Mouse (Mus musculus): ENCODE data around the gene Tigit. TPM values are rescaled to one million over a fixed set of nuclear protein-coding genes. Genes with fewer than 3 reads are reported as not detected.

The Tigit gene
- total RNA-seq, 1 experiment: 0.40 TPM

DNA sequence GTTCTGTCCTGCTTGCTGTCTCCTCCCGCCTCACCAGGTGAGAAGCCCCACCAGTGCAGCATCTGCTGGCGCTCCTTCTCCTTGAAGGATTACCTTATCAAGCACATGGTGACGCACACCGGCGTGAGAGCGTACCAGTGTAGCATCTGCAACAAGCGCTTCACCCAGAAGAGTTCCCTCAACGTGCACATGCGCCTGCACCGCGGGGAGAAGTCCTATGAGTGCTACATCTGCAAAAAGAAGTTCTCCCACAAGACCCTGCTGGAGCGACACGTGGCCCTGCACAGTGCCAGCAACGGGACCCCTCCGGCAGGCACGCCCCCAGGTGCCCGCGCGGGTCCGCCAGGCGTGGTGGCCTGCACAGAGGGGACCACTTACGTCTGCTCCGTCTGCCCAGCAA, 45.7 kb downstream of the Tigit start:
- H3K4me3 ChIP-seq (ENCODE audit: insufficient read depth in 1 of 2, low read depth in 1 of 2, low read length in 2 of 2, poor library complexity in 1 of 2, severe bottlenecking in 1 of 2): peak overlapping the region in 1 of 2 experiments; percentile 31; a peak in 1 of 4 replicates
- peaks cover 4 to 7% of the 10 kb centered on the region in 2 experiments; a peak in 2 of 4 replicates for H3K4me1 ChIP-seq (ENCODE audit: control insufficient read depth in 2 of 2, insufficient read depth in 2 of 2, low read length in 2 of 2, poor library complexity in 1 of 2)
- TF ChIP-seq MAFK (IDR thresholded peaks at IDR 0.05; ENCODE audit: insufficient read depth, low read depth, low read length): no peak
- no peak for TF ChIP-seq ZNF384 (IDR thresholded peaks at IDR 0.05; ENCODE audit: low read depth, low read length)
- no peak for TF ChIP-seq HCFC1 (IDR thresholded peaks at IDR 0.05; ENCODE audit: borderline replicate concordance, insufficient read depth, low read length)
- TF ChIP-seq ZC3H11A (IDR thresholded peaks at IDR 0.05; ENCODE audit: borderline replicate concordance, low read depth, low read length): no peak
- TF ChIP-seq CHD2 (IDR thresholded peaks at IDR 0.05; ENCODE audit: low read depth, low read length): no peak
- peak overlapping the region; percentile 5; the same call in 1 of the 2 replicates for H3K9ac ChIP-seq (ENCODE audit: insufficient read depth, low read depth, low read length, poor library complexity, severe bottlenecking)
- H3K9me3 ChIP-seq (ENCODE audit: control insufficient read depth, insufficient read depth, low read depth, low read length): no peaks in the 10 kb centered on the region
- in situ Hi-C loops (cut with MboI; ENCODE audit: low sequenced_read_pairs in 2 of 2, unreplicated experiment in 2 of 2): no loop called here
- H3K27ac ChIP-seq (ENCODE audit: insufficient read depth, low read depth, low read length, poor library complexity, severe bottlenecking): no peak overlapping the region
- no peaks in the 10 kb centered on the region for H3K36me3 ChIP-seq (ENCODE audit: control insufficient read depth, insufficient read depth, low read length, poor library complexity, severe bottlenecking)
- DNase-seq (ENCODE audit: low read depth, low spot score): no peak

DNA sequence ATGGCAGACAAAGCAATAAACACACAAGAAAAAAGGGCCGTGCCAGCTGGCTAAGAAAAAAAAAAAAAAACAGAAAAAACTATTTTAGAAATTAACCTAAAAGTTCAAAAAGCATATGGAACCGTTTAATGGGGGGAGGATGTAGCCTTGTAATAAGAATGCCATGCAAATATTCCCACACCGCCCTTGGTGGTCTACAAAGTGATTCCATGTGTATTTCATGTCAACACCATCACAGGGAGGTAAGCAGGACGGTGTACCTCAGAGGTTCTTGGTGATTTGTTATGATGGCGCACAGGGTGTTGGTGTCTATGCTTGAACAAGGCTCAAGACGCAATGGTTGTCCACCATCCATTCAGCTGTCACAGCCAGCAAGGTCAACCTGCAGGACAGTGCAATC, 46.6 kb downstream of the Tigit start:
- peaks cover 4 to 7% of the 10 kb centered on the region in 2 experiments; a peak in 2 of 4 replicates for H3K4me1 ChIP-seq (ENCODE audit: control insufficient read depth in 2 of 2, insufficient read depth in 2 of 2, low read length in 2 of 2, poor library complexity in 1 of 2)
- H3K9ac ChIP-seq (ENCODE audit: insufficient read depth, low read depth, low read length, poor library complexity, severe bottlenecking): no peak overlapping the region
- DNase-seq (ENCODE audit: low read depth, low spot score): no peak
- in situ Hi-C loops (cut with MboI; ENCODE audit: low sequenced_read_pairs in 2 of 2, unreplicated experiment in 2 of 2): no loop called here
- TF ChIP-seq MAFK (IDR thresholded peaks at IDR 0.05; ENCODE audit: insufficient read depth, low read depth, low read length) (no peak), CHD2 (IDR thresholded peaks at IDR 0.05; ENCODE audit: low read depth, low read length) (no peak)
- H3K27ac ChIP-seq (ENCODE audit: insufficient read depth, low read depth, low read length, poor library complexity, severe bottlenecking): no peak overlapping the region
- H3K36me3 ChIP-seq (ENCODE audit: control insufficient read depth, insufficient read depth, low read length, poor library complexity, severe bottlenecking): no peaks in the 10 kb centered on the region
- H3K9me3 ChIP-seq (ENCODE audit: control insufficient read depth, insufficient read depth, low read depth, low read length): no peaks in the 10 kb centered on the region
- H3K4me3 ChIP-seq (ENCODE audit: insufficient read depth in 1 of 2, low read depth in 1 of 2, low read length in 2 of 2, poor library complexity in 1 of 2, severe bottlenecking in 1 of 2): no peak overlapping the region

DNA sequence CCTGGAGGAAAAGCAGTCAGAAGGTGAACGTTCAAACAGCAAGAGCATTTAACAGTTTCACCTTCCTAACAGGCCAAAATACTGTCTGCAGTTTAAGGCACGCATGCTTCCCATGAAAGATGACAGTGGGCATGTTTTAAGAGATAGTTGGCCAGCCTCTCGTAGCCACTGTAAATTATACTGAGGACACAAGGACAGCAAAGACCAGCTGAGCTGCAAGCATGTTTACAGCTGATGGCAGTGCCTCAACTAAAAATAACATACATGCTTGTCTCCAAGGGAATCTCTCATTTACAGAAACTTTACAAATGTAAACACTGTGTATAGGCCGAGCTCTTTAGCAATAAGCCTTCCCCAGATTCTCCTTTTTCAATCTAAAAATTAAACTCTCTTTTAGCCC, 47.6 kb downstream of the Tigit start:
- no peaks in the 10 kb centered on the region for H3K9me3 ChIP-seq (ENCODE audit: control insufficient read depth, insufficient read depth, low read depth, low read length)
- H3K27ac ChIP-seq (ENCODE audit: insufficient read depth, low read depth, low read length, poor library complexity, severe bottlenecking): no peak overlapping the region
- no peaks in the 10 kb centered on the region for H3K36me3 ChIP-seq (ENCODE audit: control insufficient read depth, insufficient read depth, low read length, poor library complexity, severe bottlenecking)
- no peak overlapping the region for H3K9ac ChIP-seq (ENCODE audit: insufficient read depth, low read depth, low read length, poor library complexity, severe bottlenecking)
- no peak for TF ChIP-seq MAFK (IDR thresholded peaks at IDR 0.05; ENCODE audit: insufficient read depth, low read depth, low read length)
- no peak for TF ChIP-seq ZNF384 (IDR thresholded peaks at IDR 0.05; ENCODE audit: low read depth, low read length)
- no peak for TF ChIP-seq HCFC1 (IDR thresholded peaks at IDR 0.05; ENCODE audit: borderline replicate concordance, insufficient read depth, low read length)
- TF ChIP-seq CHD2 (IDR thresholded peaks at IDR 0.05; ENCODE audit: low read depth, low read length): no peak
- no peak for TF ChIP-seq ZC3H11A (IDR thresholded peaks at IDR 0.05; ENCODE audit: borderline replicate concordance, low read depth, low read length)
- H3K4me3 ChIP-seq (ENCODE audit: insufficient read depth in 1 of 2, low read depth in 1 of 2, low read length in 2 of 2, poor library complexity in 1 of 2, severe bottlenecking in 1 of 2): no peak overlapping the region
- in situ Hi-C loops (cut with MboI; ENCODE audit: low sequenced_read_pairs in 2 of 2, unreplicated experiment in 2 of 2): no loop called here
- DNase-seq (ENCODE audit: low read depth, low spot score): no peak
- peaks cover 3 to 7% of the 10 kb centered on the region in 2 experiments; a peak in 2 of 4 replicates for H3K4me1 ChIP-seq (ENCODE audit: control insufficient read depth in 2 of 2, insufficient read depth in 2 of 2, low read length in 2 of 2, poor library complexity in 1 of 2)

DNA sequence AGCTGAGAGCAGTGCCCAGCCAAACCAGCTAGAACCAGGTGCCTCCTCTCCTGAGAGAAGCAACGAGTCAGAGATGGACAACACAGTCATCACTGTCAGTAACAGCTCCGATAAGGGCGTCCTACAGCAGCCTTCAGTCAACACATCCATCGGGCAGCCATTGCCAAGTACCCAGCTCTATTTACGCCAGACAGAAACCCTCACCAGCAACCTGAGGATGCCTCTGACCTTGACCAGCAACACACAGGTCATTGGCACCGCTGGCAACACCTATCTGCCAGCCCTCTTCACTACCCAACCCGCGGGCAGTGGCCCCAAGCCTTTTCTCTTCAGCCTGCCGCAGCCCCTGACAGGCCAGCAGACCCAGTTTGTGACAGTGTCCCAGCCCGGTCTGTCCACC, 53.6 kb downstream of the Tigit start:
- Histone ChIP-seq H3K9me3 (ENCODE audit: control insufficient read depth, insufficient read depth, low read depth, low read length) (no peaks in the 10 kb centered on the region), H3K4me1 (ENCODE audit: control insufficient read depth in 2 of 2, insufficient read depth in 2 of 2, low read length in 2 of 2, poor library complexity in 1 of 2) (peaks cover 2 to 3% of the 10 kb centered on the region in 2 experiments; a peak in 3 of 4 replicates), H3K4me3 (ENCODE audit: insufficient read depth in 1 of 2, low read depth in 1 of 2, low read length in 2 of 2, poor library complexity in 1 of 2, severe bottlenecking in 1 of 2) (no peak overlapping the region), H3K27ac (ENCODE audit: insufficient read depth, low read depth, low read length, poor library complexity, severe bottlenecking) (no peak overlapping the region), H3K36me3 (ENCODE audit: control insufficient read depth, insufficient read depth, low read length, poor library complexity, severe bottlenecking) (no peaks in the 10 kb centered on the region), H3K9ac (ENCODE audit: insufficient read depth, low read depth, low read length, poor library complexity, severe bottlenecking) (no peak overlapping the region)
- no peak for TF ChIP-seq MAFK (IDR thresholded peaks at IDR 0.05; ENCODE audit: insufficient read depth, low read depth, low read length)
- no peak for TF ChIP-seq ZC3H11A (IDR thresholded peaks at IDR 0.05; ENCODE audit: borderline replicate concordance, low read depth, low read length)
- no peak for TF ChIP-seq CHD2 (IDR thresholded peaks at IDR 0.05; ENCODE audit: low read depth, low read length)
- no peak for TF ChIP-seq HCFC1 (IDR thresholded peaks at IDR 0.05; ENCODE audit: borderline replicate concordance, insufficient read depth, low read length)
- no peak for TF ChIP-seq ZNF384 (IDR thresholded peaks at IDR 0.05; ENCODE audit: low read depth, low read length)
- in situ Hi-C loops (cut with MboI; ENCODE audit: low sequenced_read_pairs in 2 of 2, unreplicated experiment in 2 of 2): no loop called here
- DNase-seq (ENCODE audit: low read depth, low spot score): no peak

DNA sequence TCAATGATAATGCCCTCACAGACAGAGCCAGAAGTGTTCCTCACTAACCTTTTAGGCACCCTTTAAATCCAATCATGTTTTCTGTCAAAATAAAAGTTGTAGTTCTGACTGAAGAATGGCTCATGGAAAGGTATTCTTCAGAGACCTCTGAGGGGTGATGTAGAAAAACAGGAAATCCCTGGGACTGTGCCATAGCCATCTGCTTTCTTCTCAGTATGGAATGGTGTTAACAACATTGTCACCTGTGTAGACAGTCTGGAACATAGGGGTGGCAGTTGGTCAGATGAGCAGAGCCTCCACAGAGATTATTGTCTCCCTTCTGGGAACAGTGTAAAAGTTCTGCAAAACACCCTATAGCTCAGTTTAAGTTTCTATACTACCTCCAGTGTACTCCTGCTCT, 55.9 kb downstream of the Tigit start:
- no peak for DNase-seq (ENCODE audit: low read depth, low spot score)
- TF ChIP-seq ZNF384 (IDR thresholded peaks at IDR 0.05; ENCODE audit: low read depth, low read length): no peak
- no peak for TF ChIP-seq MAFK (IDR thresholded peaks at IDR 0.05; ENCODE audit: insufficient read depth, low read depth, low read length)
- no peak overlapping the region for H3K27ac ChIP-seq (ENCODE audit: insufficient read depth, low read depth, low read length, poor library complexity, severe bottlenecking)
- in situ Hi-C loops (cut with MboI; ENCODE audit: low sequenced_read_pairs in 2 of 2, unreplicated experiment in 2 of 2): no loop called here
- H3K9me3 ChIP-seq (ENCODE audit: control insufficient read depth, insufficient read depth, low read depth, low read length): no peaks in the 10 kb centered on the region
- H3K4me1 ChIP-seq (ENCODE audit: control insufficient read depth in 2 of 2, insufficient read depth in 2 of 2, low read length in 2 of 2, poor library complexity in 1 of 2): peaks cover 5 to 6% of the 10 kb centered on the region in 2 experiments; a peak in 3 of 4 replicates
- H3K36me3 ChIP-seq (ENCODE audit: control insufficient read depth, insufficient read depth, low read length, poor library complexity, severe bottlenecking): no peaks in the 10 kb centered on the region
- no peak overlapping the region for H3K9ac ChIP-seq (ENCODE audit: insufficient read depth, low read depth, low read length, poor library complexity, severe bottlenecking)
- H3K4me3 ChIP-seq (ENCODE audit: insufficient read depth in 1 of 2, low read depth in 1 of 2, low read length in 2 of 2, poor library complexity in 1 of 2, severe bottlenecking in 1 of 2): no peak overlapping the region
